Mouse (Mus musculus) lung, embryonic 14.5 days (tissue): ENCODE results near the gene Prr11. TPM values are rescaled to one million over a fixed set of nuclear protein-coding genes. Genes with fewer than 3 reads are reported as not detected.

Experiments
- ATAC-seq: fragments of 200-750 bp; cut with Nextera tagmentation; 2 replicates; pipeline ENCODE4 v1.8.0; 2017; ENCODE audit warnings: mild to moderate bottlenecking, moderate TSS enrichment, moderate library complexity; ENCODE audit not compliant: insufficient read depth
- DNase-seq: peaks from one replicate; pipeline ENCODE4 v3.0.0-alpha.2; 2015
- H3K27ac ChIP-seq: fragments of 300-500 bp; sonication (generic); 2 replicates; pipeline ENCODE4 v1.5.1; 2014; ENCODE audit warnings: low read depth, mild to moderate bottlenecking, moderate library complexity
- H3K27me3 ChIP-seq: fragments of 300-500 bp; sonication (generic); 2 replicates; pipeline ENCODE4 v1.6.1; 2014; ENCODE audit warnings: low read length, control low read depth; ENCODE audit not compliant: insufficient read depth
- H3K36me3 ChIP-seq: fragments of 300-500 bp; sonication (generic); 2 replicates; pipeline ENCODE4 v1.6.1; 2014; ENCODE audit warnings: control low read depth; ENCODE audit not compliant: insufficient read depth
- H3K4me1 ChIP-seq: fragments of 300-500 bp; sonication (generic); 2 replicates; pipeline ENCODE4 v1.6.1; 2014; ENCODE audit warnings: antibody characterized with exemption, control low read depth; ENCODE audit not compliant: insufficient read depth
- H3K4me2 ChIP-seq: fragments of 300-500 bp; sonication (generic); 2 replicates; pipeline ENCODE4 v1.6.1; 2014; ENCODE audit warnings: mild to moderate bottlenecking
- H3K4me3 ChIP-seq: fragments of 300-500 bp; sonication (generic); 2 replicates; pipeline ENCODE4 v1.5.1; 2014; ENCODE audit warnings: low read depth, low read length
- H3K9ac ChIP-seq: fragments of 300-500 bp; sonication (generic); 2 replicates; pipeline ENCODE4 v1.6.1; 2014
- H3K9me3 ChIP-seq: fragments of 300-500 bp; sonication (generic); 2 replicates; pipeline ENCODE4 v1.6.1; 2016; ENCODE audit warnings: low read depth, low read length, control low read depth
- CTCF ChIP-seq: IDR thresholded peaks from 2 replicates; pipeline ENCODE4 v1.5.1; 2016; ENCODE audit warnings: antibody characterized with exemption, low read depth
- WGBS: fragments of 180-500 bp; shearing (Covaris S2); extraction: QIAGEN DNeasy Blood & Tissue Kit; methylation state at CpG from one replicate; pipeline ENCODE4 v1.1.7; 2014; 5-methylcytosine and 5-hydroxymethylcytosine counted together
- polyA plus RNA-seq: library from polyadenylated mRNA; unstranded; fragments of >200 nt; fragmentation: Nextera tagmentation; extraction: Ambion mirVana; gene quantifications from 2 replicates; pipeline ENCODE4 v1.2.1, GENCODE M21; 2014

The Prr11 gene
- 23.0 and 23.1 TPM in 2 replicates for polyA plus RNA-seq

- Histone ChIP-seq H3K4me3 (peak within 1 kb of the TSS; percentile 96), H3K4me2 (peak within 1 kb of the TSS; percentile 80), H3K36me3 (peaks cover 41% of the 10 kb centered on the region), H3K27ac (peak within 1 kb of the TSS; percentile 98), H3K9ac (peak within 1 kb of the TSS; percentile 99), H3K9me3 (no peaks in the 10 kb centered on the region), H3K27me3 (no peaks in the 10 kb centered on the region), H3K4me1 (peaks cover 8% of the 10 kb centered on the region; the same call in 1 of the 2 replicates)
- TF ChIP-seq CTCF: no peak
- WGBS: under 1% methylated on average over 14 of the region's 14 CpGs
- DNase-seq: no peak
- ATAC-seq: no peak
These were observed at the start of gene Prr11 for GRCm38 (mm10) chr11:87108409-87108754. TSS of gene Prr11 (minus strand) at chr11:87108708.

- no peak overlapping the region for H3K9ac ChIP-seq
- no peak for DNase-seq
- no peak overlapping the region for H3K4me3 ChIP-seq
- 83% methylated on average over 2 of the region's 2 CpGs for WGBS
- H3K4me1 ChIP-seq: no peaks in the 10 kb centered on the region
- peaks cover 12% of the 10 kb centered on the region; the same call in 1 of the 2 replicates for H3K36me3 ChIP-seq
- H3K9me3 ChIP-seq: no peaks in the 10 kb centered on the region
- no peaks in the 10 kb centered on the region for H3K27me3 ChIP-seq
- H3K27ac ChIP-seq: no peak overlapping the region
- H3K4me2 ChIP-seq: no peak overlapping the region
- no peak for ATAC-seq
- no peak for TF ChIP-seq CTCF
These were observed 49.5 kb upstream of the Prr11 start for GRCm38 (mm10) chr11:87158012-87158411.

GRCm38 (mm10) chr11:87136233-87136632 lies 27.7 kb upstream of the Prr11 start:
- Histone ChIP-seq H3K27ac (no peak overlapping the region), H3K4me2 (no peak overlapping the region), H3K9ac (no peak overlapping the region), H3K36me3 (peaks cover 9% of the 10 kb centered on the region), H3K4me1 (no peaks in the 10 kb centered on the region), H3K4me3 (no peak overlapping the region), H3K9me3 (no peaks in the 10 kb centered on the region), H3K27me3 (no peaks in the 10 kb centered on the region)
- DNase-seq: no peak
- 82% methylated on average over 4 of the region's 4 CpGs for WGBS
- ATAC-seq: no peak
- TF ChIP-seq CTCF: no peak

- Histone ChIP-seq H3K9me3 (no peaks in the 10 kb centered on the region), H3K4me2 (peak within 1 kb of the TSS; percentile 72), H3K4me1 (no peaks in the 10 kb centered on the region), H3K27ac (peak within 1 kb of the TSS; percentile 86), H3K9ac (peak within 1 kb of the TSS; percentile 75), H3K4me3 (peak within 1 kb of the TSS; percentile 88), H3K27me3 (no peaks in the 10 kb centered on the region), H3K36me3 (peaks cover 30% of the 10 kb centered on the region)
- WGBS: under 1% methylated on average over 94 of the region's 105 CpGs
- no peak for TF ChIP-seq CTCF
- DNase-seq (peak; percentile 94), ATAC-seq (peak; percentile 94)
These were observed 18.6 kb upstream of the Prr11 start, which contains the start of gene Trim37 for GRCm38 (mm10) chr11:87126824-87127816. TSS of gene Trim37 (plus strand) at chr11:87127077.

- H3K4me3 ChIP-seq: peak overlapping the region; percentile 88
- peak overlapping the region; percentile 72 for H3K4me2 ChIP-seq
- DNase-seq: peak; percentile 55
- H3K9me3 ChIP-seq: no peaks in the 10 kb centered on the region
- TF ChIP-seq CTCF: no peak
- peaks cover 35% of the 10 kb centered on the region for H3K36me3 ChIP-seq
- ATAC-seq: peak; percentile 2; the same call in 1 of the 2 replicates
- H3K4me1 ChIP-seq: no peaks in the 10 kb centered on the region
- 2% methylated on average over 12 of the region's 12 CpGs for WGBS
- peak overlapping the region; percentile 43 for H3K9ac ChIP-seq
- H3K27ac ChIP-seq: peak overlapping the region; percentile 75
- H3K27me3 ChIP-seq: no peaks in the 10 kb centered on the region
These were observed 17.8 kb upstream of the Prr11 start for GRCm38 (mm10) chr11:87126281-87126823.

- peaks cover 43% of the 10 kb centered on the region for H3K36me3 ChIP-seq
- ATAC-seq (no peak), DNase-seq (no peak)
- H3K27ac ChIP-seq: 0 out of 2 replicates have a peak overlapping the region, but pooled peaks have one; percentile 4
- peak overlapping the region; percentile 88; the same call in 1 of the 2 replicates for H3K4me3 ChIP-seq
- H3K4me2 ChIP-seq: peak overlapping the region; percentile 72
- H3K27me3 ChIP-seq: no peaks in the 10 kb centered on the region
- TF ChIP-seq CTCF: no peak
- no peaks in the 10 kb centered on the region for H3K4me1 ChIP-seq
- no peaks in the 10 kb centered on the region for H3K9me3 ChIP-seq
- WGBS: 42% methylated on average over 4 of the region's 4 CpGs
- H3K9ac ChIP-seq: no peak overlapping the region
These were observed 17.1 kb upstream of the Prr11 start for GRCm38 (mm10) chr11:87125562-87125961.

- Histone ChIP-seq H3K36me3 (peaks cover 70% of the 10 kb centered on the region), H3K4me2 (no peak overlapping the region), H3K4me1 (no peaks in the 10 kb centered on the region), H3K9ac (no peak overlapping the region), H3K27ac (no peak overlapping the region), H3K9me3 (no peaks in the 10 kb centered on the region), H3K27me3 (no peaks in the 10 kb centered on the region), H3K4me3 (no peak overlapping the region)
- DNase-seq (no peak), ATAC-seq (no peak)
- TF ChIP-seq CTCF: no peak
- 66% methylated on average over 8 of the region's 8 CpGs for WGBS
These were observed 13.4 kb upstream of the Prr11 start for GRCm38 (mm10) chr11:87121864-87122263.
